Mouse (Mus musculus) ES-Bruce4 (cell line): ENCODE results near the gene Alkbh1.

Experiments used
- CTCF ChIP-seq: IDR thresholded peaks from one replicate; pipeline ENCODE4 v1.8.1; 2011; ENCODE audit warnings: low read depth, low read length
- POLR2A ChIP-seq: IDR thresholded peaks from one replicate; pipeline ENCODE4 v1.8.1; 2011; ENCODE audit warnings: low read length; ENCODE audit not compliant: insufficient read depth

- TF ChIP-seq CTCF = no peak
- TF ChIP-seq POLR2A = no peak
These were observed 64.3 kb downstream of the Alkbh1 start for GRCm38 (mm10) chr12:87379496-87379895.
